ENCODE assay signal across 20 mouse cellular contexts in the genomic region with DNA sequence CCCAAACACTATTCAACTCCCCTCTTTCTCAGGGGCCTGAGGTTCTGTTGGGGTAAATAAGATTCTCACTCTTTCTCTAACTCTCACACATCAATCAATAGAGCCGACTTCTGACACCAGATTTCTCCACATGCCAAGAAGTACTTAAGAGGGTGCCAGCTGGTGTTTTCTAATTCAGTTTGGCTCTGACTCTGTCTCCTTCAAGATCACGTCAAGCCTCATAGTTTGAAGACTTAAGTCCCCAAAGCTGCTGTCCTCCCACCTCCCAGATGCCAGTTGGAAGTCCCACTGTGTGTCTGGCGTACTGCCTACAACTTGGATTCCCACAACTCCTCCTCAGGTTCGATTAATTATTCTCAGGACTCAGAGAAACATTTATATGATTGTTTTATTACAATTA. TPM values are rescaled to one million over a fixed set of nuclear protein-coding genes. Genes with fewer than 3 reads are reported as not detected.
DNase-seq lines count a peak whose midpoint lies in the region; ATAC-seq and TF ChIP-seq lines count a peak whose summit lies in the region.
"Had no signal": no experiment of that assay in that cellular context is flagged by ENCODE, and none has a peak within 500 bp of the region (broad histone marks: within the 10 kb centered on the region; RNA-seq: fewer than 3 reads in every experiment).

No protein-coding gene starts in this region.

- no peaks in the 10 kb centered on the region for H3K27me3 ChIP-seq in hindbrain, postnatal 0 days (ENCODE audit: insufficient read depth, low read length)
- no peaks in the 10 kb centered on the region for H3K27me3 ChIP-seq in hindbrain, embryonic 13.5 days
- H3K27me3 ChIP-seq: embryonic facial prominence, embryonic 13.5 days; heart, embryonic 15.5 days; intestine, embryonic 15.5 days; midbrain, embryonic 13.5 days; stomach, embryonic 15.5 days had no signal

- H3K4me3 ChIP-seq in hindbrain, postnatal 0 days (ENCODE audit: low read length): no peak overlapping the region
- H3K4me3 ChIP-seq in hindbrain, embryonic 13.5 days: no peak overlapping the region
- H3K4me3 ChIP-seq in gastrocnemius, adult 2 months: no peak overlapping the region
- H3K4me3 ChIP-seq: embryonic facial prominence, embryonic 13.5 days; heart, embryonic 15.5 days; intestine, embryonic 15.5 days; limb, embryonic 10.5 days; midbrain, embryonic 13.5 days; stomach, embryonic 15.5 days had no signal

- no peak overlapping the region for H3K27ac ChIP-seq in hindbrain, postnatal 0 days
- no peak overlapping the region for H3K27ac ChIP-seq in hindbrain, embryonic 13.5 days
- H3K27ac ChIP-seq in gastrocnemius, adult 2 months: no peak overlapping the region
- H3K27ac ChIP-seq: embryonic facial prominence, embryonic 13.5 days; heart, embryonic 15.5 days; intestine, embryonic 15.5 days; limb, embryonic 10.5 days; liver, embryonic 14.5 days; midbrain, embryonic 13.5 days; stomach, embryonic 15.5 days had no signal

- H3K9ac ChIP-seq in hindbrain, postnatal 0 days (replicated peaks; ENCODE audit: low read length): no peak overlapping the region
- no peak overlapping the region for H3K9ac ChIP-seq in hindbrain, embryonic 13.5 days
- H3K9ac ChIP-seq: embryonic facial prominence, embryonic 13.5 days; heart, embryonic 15.5 days; intestine, embryonic 15.5 days; liver, embryonic 14.5 days; midbrain, embryonic 13.5 days; stomach, embryonic 15.5 days had no signal

- 36% methylated on average over 4 of the region's 4 CpGs for WGBS in hindbrain, postnatal 0 days
- 65% methylated on average over 4 of the region's 4 CpGs for WGBS in hindbrain, embryonic 13.5 days

- no peak overlapping the region for H3K4me2 ChIP-seq in hindbrain, postnatal 0 days (ENCODE audit: low read depth, low read length)
- H3K4me2 ChIP-seq in hindbrain, embryonic 13.5 days: no peak overlapping the region
- H3K4me2 ChIP-seq: embryonic facial prominence, embryonic 13.5 days; heart, embryonic 15.5 days; intestine, embryonic 15.5 days; midbrain, embryonic 13.5 days; stomach, embryonic 15.5 days had no signal

- peak; percentile 56 to 70 for DNase-seq in cerebellum, postnatal 10 days
- no peak for DNase-seq in cerebellum, postnatal 36 days
- DNase-seq in hindbrain, postnatal 0 days (ENCODE audit: low spot score): peak; percentile 38
- DNase-seq in right cerebral cortex, adult 2 months (ENCODE audit: low spot score in 2 of 2): peak; percentile 26
- DNase-seq in right cerebral cortex, postnatal 25 days: no peak
- no peak for DNase-seq in retina, postnatal 1 day
- DNase-seq in gastrocnemius, adult 2 months: no peak
- DNase-seq: cerebellum, adult 11-12 months; heart, adult 18-20 months; thymus, adult 2 months had no signal

- no peaks in the 10 kb centered on the region for H3K36me3 ChIP-seq in hindbrain, postnatal 0 days (ENCODE audit: insufficient read depth, low read length)
- H3K36me3 ChIP-seq in hindbrain, embryonic 13.5 days: no peaks in the 10 kb centered on the region
- H3K36me3 ChIP-seq: embryonic facial prominence, embryonic 13.5 days; G1E; heart, embryonic 15.5 days; intestine, embryonic 15.5 days; limb, embryonic 10.5 days; midbrain, embryonic 13.5 days; stomach, embryonic 15.5 days had no signal

- TF ChIP-seq CTCF in hindbrain, postnatal 0 days (IDR thresholded peaks at IDR 0.05; ENCODE audit: low read depth): no peak
- no peak for TF ChIP-seq CTCF in gastrocnemius, adult 2 months (IDR thresholded peaks at IDR 0.05)

- intact Hi-C loops in gastrocnemius, adult 2 months (cut with DNase I): no loop called here

- H3K9me3 ChIP-seq in hindbrain, postnatal 0 days (ENCODE audit: low read length): no peaks in the 10 kb centered on the region
- H3K9me3 ChIP-seq in hindbrain, embryonic 13.5 days: no peaks in the 10 kb centered on the region
- H3K9me3 ChIP-seq: embryonic facial prominence, embryonic 13.5 days; G1E; heart, embryonic 15.5 days; intestine, embryonic 15.5 days; limb, embryonic 10.5 days; midbrain, embryonic 13.5 days; stomach, embryonic 15.5 days had no signal

- no peaks in the 10 kb centered on the region for H3K4me1 ChIP-seq in hindbrain, postnatal 0 days (ENCODE audit: insufficient read depth, low read length)
- H3K4me1 ChIP-seq in hindbrain, embryonic 13.5 days (replicated peaks): no peaks in the 10 kb centered on the region
- H3K4me1 ChIP-seq: heart, embryonic 15.5 days; intestine, embryonic 15.5 days; midbrain, embryonic 13.5 days had no signal

- ATAC-seq in hindbrain, postnatal 0 days: 0 out of 2 replicates have a peak, but pooled peaks have one; percentile 47
- no peak for ATAC-seq in hindbrain, embryonic 13.5 days (ENCODE audit: low FRiP score)
- ATAC-seq: CD4-positive, CD25-positive, alpha-beta regulatory T cell, adult 4 months; intestine, embryonic 15.5 days; midbrain, embryonic 13.5 days had no signal

RNA-seq across cellular contexts. Expression of a gene that starts 54.6 kb away (rescaled TPM):
- total RNA-seq in hindbrain, postnatal 0 days (2014; rRNA removed): 50.1 and 53.5 TPM in 2 replicates
- 85.9 and 89.5 TPM in 2 replicates for polyA plus RNA-seq in hindbrain, postnatal 0 days (2015; fragmentation: Nextera tagmentation; extraction: Ambion mirVana)
- 69.1 and 70.6 TPM in 2 replicates for polyA plus RNA-seq in hindbrain, embryonic 13.5 days (2015; fragmentation: Nextera tagmentation; extraction: Ambion mirVana)
- 10 to 100 TPM; 36.9 to 52.0 TPM for total RNA-seq in gastrocnemius, adult 2 months (2021)

Comparison
In these comparisons a context has a peak if more than half of its experiments do, and no peak if none do; other contexts are left out.
1. DNase-seq: peak in cerebellum, postnatal 10 days (2 of 2), hindbrain, postnatal 0 days (single experiment) and right cerebral cortex, adult 2 months (2 of 2); none in cerebellum, postnatal 36 days (0 of 2), right cerebral cortex, postnatal 25 days (single experiment), retina, postnatal 1 day (single experiment) and gastrocnemius, adult 2 months (single experiment).